Mouse (Mus musculus): Measurements from ENCODE around the gene Rps6kb1. TPM values are rescaled to one million over a fixed set of nuclear protein-coding genes. Genes with fewer than 3 reads are reported as not detected.
"Not testable (repeated sequence)": the region's sequence is repeated elsewhere in the genome, so short reads cannot be mapped to it uniquely, and the experiment has no call there.

Gene Rps6kb1
- polyA plus RNA-seq, 1 experiment: 3.9 TPM

- no peak overlapping the region for H3K27ac ChIP-seq (ENCODE audit: insufficient read depth, low read depth, low read length)
- 89% methylated on average over 4 of the region's 4 CpGs for WGBS
- no peak for TF ChIP-seq CTCF (IDR thresholded peaks at IDR 0.05; ENCODE audit: extremely low read depth, insufficient read length, insufficient replicate concordance, low read depth, low read length)
- no peak for TF ChIP-seq POLR2A (IDR thresholded peaks at IDR 0.05; ENCODE audit: low read depth, low read length)
- H3K4me3 ChIP-seq (ENCODE audit: low read depth, low read length): no peak overlapping the region
- no peaks in the 10 kb centered on the region for H3K4me1 ChIP-seq (ENCODE audit: control insufficient read depth, insufficient read depth, insufficient read length, low read length)
- no peaks in the 10 kb centered on the region for H3K27me3 ChIP-seq (ENCODE audit: control insufficient read depth, insufficient read depth, low read length)
- 0 out of 2 replicates have a peak, but pooled peaks cover 5% of the 10 kb centered on the region for H3K36me3 ChIP-seq (ENCODE audit: control insufficient read depth, insufficient read depth, low read length)
These were observed 5.8 kb downstream of the Rps6kb1 start for GRCm38 (mm10) chr11:86538786-86539185.

GRCm38 (mm10) chr11:86534201-86534910, 10.2 kb downstream of the Rps6kb1 start:
- Histone ChIP-seq H3K4me1 (ENCODE audit: control insufficient read depth, insufficient read depth, insufficient read length, low read length) (no peaks in the 10 kb centered on the region), H3K4me3 (ENCODE audit: low read depth, low read length) (no peak overlapping the region), H3K27me3 (ENCODE audit: control insufficient read depth, insufficient read depth, low read length) (no peaks in the 10 kb centered on the region), H3K27ac (ENCODE audit: insufficient read depth, low read depth, low read length) (no peak overlapping the region), H3K36me3 (ENCODE audit: control insufficient read depth, insufficient read depth, low read length) (peaks cover 20% of the 10 kb centered on the region)
- TF ChIP-seq CTCF (IDR thresholded peaks at IDR 0.05; ENCODE audit: extremely low read depth, insufficient read length, insufficient replicate concordance, low read depth, low read length): no peak
- no peak for TF ChIP-seq POLR2A (IDR thresholded peaks at IDR 0.05; ENCODE audit: low read depth, low read length)
- 75% methylated on average over 5 of the region's 5 CpGs for WGBS

GRCm38 (mm10) chr11:86533302-86533701, 11.3 kb downstream of the Rps6kb1 start:
- not testable (repeated sequence) for H3K4me3 ChIP-seq (ENCODE audit: low read depth, low read length); H3K4me1 ChIP-seq (ENCODE audit: control insufficient read depth, insufficient read depth, insufficient read length, low read length); H3K27me3 ChIP-seq (ENCODE audit: control insufficient read depth, insufficient read depth, low read length); H3K27ac ChIP-seq (ENCODE audit: insufficient read depth, low read depth, low read length)
- H3K36me3 ChIP-seq (ENCODE audit: control insufficient read depth, insufficient read depth, low read length): peaks cover 29% of the 10 kb centered on the region
- WGBS: 84% methylated on average over 6 of the region's 6 CpGs

- 53% methylated on average over 1 of the region's 1 CpGs for WGBS
- no peak overlapping the region for H3K27ac ChIP-seq (ENCODE audit: insufficient read depth, low read depth, low read length)
These were observed 11.8 kb downstream of the Rps6kb1 start for GRCm38 (mm10) chr11:86532834-86533233.

GRCm38 (mm10) chr11:86527528-86527927, 17.1 kb downstream of the Rps6kb1 start:
- Histone ChIP-seq H3K4me1 (ENCODE audit: control insufficient read depth, insufficient read depth, insufficient read length, low read length) (peaks cover 2% of the 10 kb centered on the region; the same call in 1 of the 2 replicates), H3K27me3 (ENCODE audit: control insufficient read depth, insufficient read depth, low read length) (no peaks in the 10 kb centered on the region), H3K36me3 (ENCODE audit: control insufficient read depth, insufficient read depth, low read length) (peaks cover 55% of the 10 kb centered on the region), H3K4me3 (ENCODE audit: low read depth, low read length) (no peak overlapping the region), H3K27ac (ENCODE audit: insufficient read depth, low read depth, low read length) (no peak overlapping the region)
- 76% methylated on average over 4 of the region's 4 CpGs for WGBS
- TF ChIP-seq POLR2A (IDR thresholded peaks at IDR 0.05; ENCODE audit: low read depth, low read length): no peak
- no peak for TF ChIP-seq CTCF (IDR thresholded peaks at IDR 0.05; ENCODE audit: extremely low read depth, insufficient read length, insufficient replicate concordance, low read depth, low read length)

More at GRCm38 (mm10) chr11:86532834-86533233, 11.8 kb downstream of the Rps6kb1 start:
- peaks cover 2% of the 10 kb centered on the region; the same call in 1 of the 2 replicates for H3K4me1 ChIP-seq (ENCODE audit: control insufficient read depth, insufficient read depth, insufficient read length, low read length)
- no peak overlapping the region for H3K4me3 ChIP-seq (ENCODE audit: low read depth, low read length)
- H3K36me3 ChIP-seq (ENCODE audit: control insufficient read depth, insufficient read depth, low read length): peaks cover 31% of the 10 kb centered on the region
- H3K27me3 ChIP-seq (ENCODE audit: control insufficient read depth, insufficient read depth, low read length): no peaks in the 10 kb centered on the region
- no peak for TF ChIP-seq CTCF (IDR thresholded peaks at IDR 0.05; ENCODE audit: extremely low read depth, insufficient read length, insufficient replicate concordance, low read depth, low read length)
- no peak for TF ChIP-seq POLR2A (IDR thresholded peaks at IDR 0.05; ENCODE audit: low read depth, low read length)

- Histone ChIP-seq H3K27ac (ENCODE audit: insufficient read depth, low read depth, low read length) (no peak overlapping the region), H3K36me3 (ENCODE audit: control insufficient read depth, insufficient read depth, low read length) (peaks cover 61% of the 10 kb centered on the region), H3K4me3 (ENCODE audit: low read depth, low read length) (no peak overlapping the region), H3K27me3 (ENCODE audit: control insufficient read depth, insufficient read depth, low read length) (no peaks in the 10 kb centered on the region), H3K4me1 (ENCODE audit: control insufficient read depth, insufficient read depth, insufficient read length, low read length) (no peaks in the 10 kb centered on the region)
- 87% methylated on average over 7 of the region's 7 CpGs for WGBS
- TF ChIP-seq CTCF (IDR thresholded peaks at IDR 0.05; ENCODE audit: extremely low read depth, insufficient read length, insufficient replicate concordance, low read depth, low read length) (no peak), POLR2A (IDR thresholded peaks at IDR 0.05; ENCODE audit: low read depth, low read length) (no peak)
These were observed 24.9 kb downstream of the Rps6kb1 start for GRCm38 (mm10) chr11:86519751-86520150.

GRCm38 (mm10) chr11:86517229-86517628, 27.4 kb downstream of the Rps6kb1 start:
- Histone ChIP-seq H3K36me3 (ENCODE audit: control insufficient read depth, insufficient read depth, low read length) (peaks cover 52% of the 10 kb centered on the region), H3K27me3 (ENCODE audit: control insufficient read depth, insufficient read depth, low read length) (no peaks in the 10 kb centered on the region), H3K4me1 (ENCODE audit: control insufficient read depth, insufficient read depth, insufficient read length, low read length) (no peaks in the 10 kb centered on the region), H3K4me3 (ENCODE audit: low read depth, low read length) (no peak overlapping the region), H3K27ac (ENCODE audit: insufficient read depth, low read depth, low read length) (no peak overlapping the region)
- TF ChIP-seq CTCF (IDR thresholded peaks at IDR 0.05; ENCODE audit: extremely low read depth, insufficient read length, insufficient replicate concordance, low read depth, low read length): no peak
- TF ChIP-seq POLR2A (IDR thresholded peaks at IDR 0.05; ENCODE audit: low read depth, low read length): no peak
- WGBS: 98% methylated on average over 3 of the region's 3 CpGs

Data from small intestine, adult 2 months (tissue).